Mouse (Mus musculus): ENCODE data around the gene Crb3.

The Crb3 gene

GRCm38 (mm10) chr17:57058891-57059485 is at the start of gene Crb3:
Gene Crb3 (plus strand): TSS chr17:57059105.
- in situ Hi-C loops (cut with MboI; ENCODE audit: low pct_unique_long_range_greater_than_20kb in 1 of 2, low sequenced_read_pairs in 2 of 2, unreplicated experiment in 1 of 2) = loop anchor here in 1 of 2 experiments (10.0 kb wide), 1 partner anchor 106 kb away; no protein-coding TSS in a partner anchor

GRCm38 (mm10) chr17:57010911-57011235 is 48.0 kb upstream of the Crb3 start:
- in situ Hi-C loops (cut with MboI; ENCODE audit: low pct_unique_long_range_greater_than_20kb in 1 of 2, low sequenced_read_pairs in 2 of 2, unreplicated experiment in 1 of 2) = no loop called here

DNA sequence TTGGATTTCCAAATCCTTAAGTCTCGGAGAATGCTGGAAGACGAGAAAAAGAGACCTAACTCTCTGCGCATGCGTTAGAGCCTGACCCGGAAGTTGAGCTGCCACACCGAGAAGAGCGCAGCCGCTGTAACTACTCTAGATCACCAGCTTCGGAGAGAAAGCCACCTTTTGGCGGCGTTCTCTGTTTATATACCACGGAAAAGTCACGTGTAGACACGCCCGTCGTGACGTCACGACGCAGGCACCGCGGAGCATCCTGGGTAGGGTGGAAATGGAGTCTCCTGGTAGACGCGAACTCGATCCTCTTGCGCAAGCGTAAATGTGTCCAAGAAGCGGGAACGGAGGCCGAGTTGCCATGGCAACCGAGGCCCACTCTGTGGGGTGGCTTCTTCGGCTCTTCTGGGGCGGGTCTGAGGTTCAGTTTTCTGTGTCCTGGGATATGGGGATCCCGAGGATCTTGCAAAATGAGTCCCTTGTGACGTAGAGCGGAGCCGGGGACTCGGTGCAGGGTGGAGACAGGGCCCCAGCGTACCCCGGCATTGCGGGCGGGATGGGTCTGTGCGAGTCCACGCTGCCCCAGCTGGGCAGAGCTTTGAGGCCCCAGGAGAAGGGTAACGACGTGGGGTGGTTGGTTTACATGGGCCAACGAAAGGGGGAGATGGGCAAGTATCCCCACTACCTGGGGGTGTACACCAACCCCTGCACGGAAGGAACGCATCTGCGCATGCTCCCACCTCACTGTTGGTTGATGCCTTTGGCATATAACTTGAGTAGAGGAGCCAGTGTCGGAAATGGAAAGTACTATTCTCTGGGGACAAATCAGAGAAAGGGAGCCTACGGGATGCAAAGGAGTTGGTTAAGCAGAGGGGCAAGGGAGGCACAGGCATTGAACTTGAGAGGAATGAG is 47.4 kb upstream of the Crb3 start, which contains the start of the genes Gtf2f1 and Gm17949:
Gene Gtf2f1 (minus strand): TSS at position 53 of the 906 bp plus-strand sequence.
Gene Gm17949 (plus strand): TSS at position 234 of the 906 bp plus-strand sequence.
- in situ Hi-C loops (cut with MboI; ENCODE audit: low pct_unique_long_range_greater_than_20kb in 1 of 2, low sequenced_read_pairs in 2 of 2, unreplicated experiment in 1 of 2) = no loop called here

DNA sequence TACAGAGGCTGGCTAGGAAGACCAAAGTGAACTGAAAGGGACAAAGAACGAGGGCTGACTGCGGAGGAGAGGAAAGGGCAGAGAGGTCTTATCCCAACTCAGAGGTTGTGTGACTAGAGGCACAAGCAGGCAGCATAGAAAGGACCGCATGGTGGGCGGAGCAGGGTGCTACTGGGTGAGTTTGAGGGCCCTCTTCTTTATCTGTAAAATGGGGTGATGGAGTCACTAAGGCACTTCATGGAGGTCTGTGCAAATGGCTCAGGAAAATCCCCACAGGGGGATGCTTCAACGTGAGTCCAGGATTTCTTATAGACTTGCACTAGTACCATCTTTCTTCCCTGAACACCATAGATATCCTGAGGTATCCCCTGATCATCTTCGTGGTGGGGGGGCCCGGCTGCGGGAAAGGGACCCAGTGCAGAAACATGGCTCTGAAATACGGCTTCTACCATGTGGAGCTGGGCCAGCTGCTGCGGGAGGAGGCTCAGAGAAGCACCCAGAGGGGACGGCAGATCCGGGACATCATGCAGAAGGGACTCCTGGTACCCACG is 46.6 kb upstream of the Crb3 start:
- in situ Hi-C loops (cut with MboI; ENCODE audit: low pct_unique_long_range_greater_than_20kb in 1 of 2, low sequenced_read_pairs in 2 of 2, unreplicated experiment in 1 of 2) = no loop called here

- in situ Hi-C loops (cut with MboI; ENCODE audit: low pct_unique_long_range_greater_than_20kb in 1 of 2, low sequenced_read_pairs in 2 of 2, unreplicated experiment in 1 of 2) = no loop called here
Observed at GRCm38 (mm10) chr17:57019693-57020092, 39.2 kb upstream of the Crb3 start.

DNA sequence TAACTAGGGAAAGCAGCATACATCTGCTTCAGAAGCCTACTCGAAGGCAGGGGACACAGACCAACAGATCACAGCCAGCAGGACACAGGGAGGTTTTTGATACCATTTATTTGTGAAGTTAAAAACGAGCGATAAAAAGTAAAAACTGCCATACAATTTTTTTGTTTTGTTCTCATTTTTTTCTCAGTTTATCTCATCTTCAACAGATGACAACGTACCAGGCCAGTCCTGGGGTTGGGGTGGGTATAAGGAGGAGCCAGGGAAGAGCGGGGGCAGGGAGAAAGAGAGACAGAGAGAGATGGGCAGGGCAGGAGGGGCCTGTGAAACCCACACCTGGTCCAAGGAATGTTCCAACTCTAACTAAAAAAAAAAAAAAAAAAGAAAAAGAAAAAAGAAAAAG is 37.9 kb upstream of the Crb3 start:
- in situ Hi-C loops (cut with MboI; ENCODE audit: low pct_unique_long_range_greater_than_20kb in 1 of 2, low sequenced_read_pairs in 2 of 2, unreplicated experiment in 1 of 2) = no loop called here

DNA sequence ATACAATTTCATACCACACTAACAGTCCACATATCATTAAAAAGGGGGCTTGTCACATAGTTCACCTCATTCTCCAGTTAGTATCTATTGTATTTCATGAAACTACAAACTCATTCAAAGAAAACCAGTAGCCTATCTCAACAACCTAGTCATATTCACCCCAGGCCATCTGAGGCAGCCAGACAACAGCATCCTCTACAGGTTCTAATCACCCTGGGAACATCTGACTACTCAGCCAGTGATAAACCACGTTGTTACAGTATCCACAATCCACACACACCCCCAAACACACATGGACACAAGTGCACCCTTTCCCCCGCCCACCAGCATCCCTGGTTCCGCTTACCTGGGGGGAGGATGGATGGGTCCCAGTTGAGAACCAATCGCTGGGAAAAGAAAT is 31.4 kb upstream of the Crb3 start:
- in situ Hi-C loops (cut with MboI; ENCODE audit: low pct_unique_long_range_greater_than_20kb in 1 of 2, low sequenced_read_pairs in 2 of 2, unreplicated experiment in 1 of 2) = no loop called here

- in situ Hi-C loops (cut with MboI; ENCODE audit: low pct_unique_long_range_greater_than_20kb in 1 of 2, low sequenced_read_pairs in 2 of 2, unreplicated experiment in 1 of 2) = no loop called here
Observed at GRCm38 (mm10) chr17:57029691-57030090, 29.2 kb upstream of the Crb3 start.

DNA sequence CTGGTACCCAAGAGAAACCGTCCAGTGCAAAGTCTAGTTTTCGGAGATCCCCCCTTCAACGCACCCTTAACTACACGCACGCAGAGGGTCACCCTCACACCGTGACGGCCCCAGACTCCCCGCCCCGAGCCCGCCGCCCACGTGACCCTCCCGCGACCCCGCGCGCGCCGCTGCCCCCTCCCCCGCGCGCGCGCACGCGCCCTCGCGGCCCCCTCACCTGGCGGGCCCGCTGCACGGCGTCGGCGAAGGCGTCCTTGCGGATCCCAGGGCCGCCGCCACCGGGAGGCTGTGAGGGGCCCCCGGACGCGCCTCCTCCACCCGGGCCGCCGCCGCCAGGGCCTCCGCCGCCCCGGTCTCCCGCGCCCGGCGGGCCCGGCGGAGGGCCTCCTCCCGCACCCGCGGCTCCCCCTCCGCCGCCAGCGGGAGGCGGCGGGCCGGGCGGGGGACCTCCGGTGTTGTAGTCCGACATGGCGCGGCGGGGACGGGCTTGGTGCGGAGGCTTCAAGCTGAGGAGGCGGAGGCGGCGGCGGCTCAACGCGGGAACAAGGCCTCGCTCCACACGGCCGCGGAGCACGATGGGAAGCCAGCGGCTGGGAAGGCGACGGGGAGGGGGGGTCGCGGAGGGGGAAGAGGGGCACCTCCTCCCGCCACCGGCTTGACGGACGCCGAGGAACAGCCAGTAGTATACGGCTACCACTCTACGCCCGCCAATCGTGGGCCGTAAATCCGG is 27.8 kb upstream of the Crb3 start, which contains the start of gene Khsrp:
Gene Khsrp (minus strand): TSS at position 592 of the 730 bp plus-strand sequence.
- in situ Hi-C loops (cut with MboI; ENCODE audit: low pct_unique_long_range_greater_than_20kb in 1 of 2, low sequenced_read_pairs in 2 of 2, unreplicated experiment in 1 of 2) = no loop called here

- in situ Hi-C loops (cut with MboI; ENCODE audit: low pct_unique_long_range_greater_than_20kb in 1 of 2, low sequenced_read_pairs in 2 of 2, unreplicated experiment in 1 of 2) = no loop called here
Observed at GRCm38 (mm10) chr17:57031661-57032420, 27.1 kb upstream of the Crb3 start.

- in situ Hi-C loops (cut with MboI; ENCODE audit: low pct_unique_long_range_greater_than_20kb in 1 of 2, low sequenced_read_pairs in 2 of 2, unreplicated experiment in 1 of 2) = no loop called here
Observed at GRCm38 (mm10) chr17:57032854-57033253, 26.1 kb upstream of the Crb3 start.

- in situ Hi-C loops (cut with MboI; ENCODE audit: low pct_unique_long_range_greater_than_20kb in 1 of 2, low sequenced_read_pairs in 2 of 2, unreplicated experiment in 1 of 2) = no loop called here
Observed at GRCm38 (mm10) chr17:57038978-57039377, 19.9 kb upstream of the Crb3 start.

- in situ Hi-C loops (cut with MboI; ENCODE audit: low pct_unique_long_range_greater_than_20kb in 1 of 2, low sequenced_read_pairs in 2 of 2, unreplicated experiment in 1 of 2) = no loop called here
Observed at GRCm38 (mm10) chr17:57041554-57041953, 17.4 kb upstream of the Crb3 start, which contains the start of gene Slc25a41. Gene Slc25a41 (minus strand): TSS chr17:57041654.

GRCm38 (mm10) chr17:57047406-57047805 is 11.5 kb upstream of the Crb3 start:
- in situ Hi-C loops (cut with MboI; ENCODE audit: low pct_unique_long_range_greater_than_20kb in 1 of 2, low sequenced_read_pairs in 2 of 2, unreplicated experiment in 1 of 2) = no loop called here

GRCm38 (mm10) chr17:57048816-57049215 is 10.1 kb upstream of the Crb3 start:
- in situ Hi-C loops (cut with MboI; ENCODE audit: low pct_unique_long_range_greater_than_20kb in 1 of 2, low sequenced_read_pairs in 2 of 2, unreplicated experiment in 1 of 2) = no loop called here

DNA sequence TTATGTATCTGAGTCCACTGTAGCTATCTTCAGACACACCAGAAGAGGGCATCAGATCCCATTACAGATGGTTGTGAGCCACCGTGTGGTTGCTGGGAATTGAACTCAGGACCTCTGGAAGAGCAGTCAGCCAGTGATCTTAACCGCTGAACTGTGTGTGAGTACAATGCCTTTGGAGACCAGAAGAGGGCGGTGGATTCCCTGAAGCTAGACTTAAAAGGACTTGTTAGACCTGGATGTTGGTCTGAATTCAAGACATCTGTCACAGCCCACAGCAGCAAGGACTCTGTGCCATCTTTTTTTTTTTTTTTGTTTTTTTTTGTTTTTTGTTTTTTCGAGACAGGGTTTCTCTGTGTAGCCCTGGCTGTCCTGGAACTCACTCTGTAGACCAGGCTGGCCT is 7.2 kb upstream of the Crb3 start:
- in situ Hi-C loops (cut with MboI; ENCODE audit: low pct_unique_long_range_greater_than_20kb in 1 of 2, low sequenced_read_pairs in 2 of 2, unreplicated experiment in 1 of 2) = loop anchor here in 1 of 2 experiments (10.0 kb wide), 1 partner anchor 113 kb away; no protein-coding TSS in a partner anchor

DNA sequence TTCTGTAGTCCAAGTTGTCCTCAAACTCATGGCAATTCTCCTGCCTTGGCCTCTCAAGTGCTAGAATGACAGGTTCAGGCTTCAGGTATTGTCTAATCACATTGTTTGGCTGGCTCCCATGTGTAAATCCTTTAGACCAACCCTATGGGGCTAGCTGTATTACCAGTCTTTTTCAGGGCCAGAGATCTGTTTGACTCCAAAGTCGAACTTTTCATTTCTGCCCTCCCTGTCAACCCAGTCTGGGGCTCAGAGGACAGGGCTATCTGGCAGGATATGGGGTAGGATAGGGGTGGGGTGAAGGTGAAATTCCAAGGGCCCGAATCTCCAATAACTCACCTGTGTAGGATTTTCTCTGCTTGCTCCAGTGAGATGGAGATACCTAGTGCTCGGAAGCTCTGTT is 2.7 kb upstream of the Crb3 start:
- in situ Hi-C loops (cut with MboI; ENCODE audit: low pct_unique_long_range_greater_than_20kb in 1 of 2, low sequenced_read_pairs in 2 of 2, unreplicated experiment in 1 of 2) = loop anchor here in 1 of 2 experiments (10.0 kb wide), 1 partner anchor 109 kb away; no protein-coding TSS in a partner anchor

DNA sequence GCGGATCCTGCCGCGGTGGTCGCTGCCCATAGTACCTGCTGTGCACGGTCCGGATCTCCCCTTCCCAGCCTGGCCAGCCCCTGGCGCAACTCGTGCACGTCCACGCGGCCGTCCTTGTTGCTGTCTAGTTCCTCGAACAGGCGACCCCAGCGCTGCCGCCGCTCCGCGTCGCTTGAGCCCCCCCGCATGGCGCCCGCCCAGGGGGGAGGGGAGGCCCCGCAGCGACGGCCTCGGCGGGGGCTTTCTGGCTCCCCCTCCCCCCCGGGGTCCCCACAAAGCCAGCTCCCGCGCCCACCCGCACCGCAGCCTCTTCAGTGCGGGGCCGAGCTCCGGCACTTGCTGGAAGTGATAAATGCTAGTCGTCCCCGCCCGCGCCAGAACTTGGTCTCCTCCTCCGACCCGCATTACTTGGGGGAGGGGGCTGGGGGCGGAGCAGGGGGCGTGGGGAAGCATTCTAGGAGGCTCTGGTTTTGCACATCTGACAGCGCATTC is 627 bp downstream of the Crb3 start, which contains the start of gene Slc25a23:
Gene Slc25a23 (minus strand): TSS at position 378 of the 492 bp plus-strand sequence.
- in situ Hi-C loops (cut with MboI; ENCODE audit: low pct_unique_long_range_greater_than_20kb in 1 of 2, low sequenced_read_pairs in 2 of 2, unreplicated experiment in 1 of 2) = loop anchor here in 1 of 2 experiments (10.0 kb wide), 1 partner anchor 105 kb away; no protein-coding TSS in a partner anchor

Data from mouse embryonic stem cell (cell line).